Mouse (Mus musculus): Measurements from ENCODE around the gene Abhd12b.

Gene Abhd12b

DNA sequence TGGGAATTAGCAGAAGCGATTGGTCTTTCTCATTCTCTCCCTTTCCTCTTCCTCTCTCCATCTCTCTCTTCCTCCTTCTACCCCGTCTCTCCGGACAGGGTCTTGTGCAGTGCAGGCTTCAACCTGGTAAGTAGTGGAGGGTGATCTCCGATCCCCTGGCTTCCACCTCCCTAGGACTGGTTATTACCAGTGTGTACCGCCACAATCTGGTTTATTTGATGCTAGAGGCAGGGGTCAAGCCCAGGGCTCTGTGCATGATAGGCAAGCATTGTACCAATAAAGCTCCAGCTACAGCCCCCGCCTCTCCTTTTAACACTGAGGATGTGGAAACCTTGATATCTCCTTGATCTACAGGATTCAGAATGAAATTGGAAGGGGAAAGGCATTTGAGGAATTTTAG is 59.7 kb downstream of the Abhd12b start:
- no peak for DNase-seq

- DNase-seq = no peak
These were observed 60.3 kb downstream of the Abhd12b start for GRCm38 (mm10) chr12:70214281-70214680.

DNA sequence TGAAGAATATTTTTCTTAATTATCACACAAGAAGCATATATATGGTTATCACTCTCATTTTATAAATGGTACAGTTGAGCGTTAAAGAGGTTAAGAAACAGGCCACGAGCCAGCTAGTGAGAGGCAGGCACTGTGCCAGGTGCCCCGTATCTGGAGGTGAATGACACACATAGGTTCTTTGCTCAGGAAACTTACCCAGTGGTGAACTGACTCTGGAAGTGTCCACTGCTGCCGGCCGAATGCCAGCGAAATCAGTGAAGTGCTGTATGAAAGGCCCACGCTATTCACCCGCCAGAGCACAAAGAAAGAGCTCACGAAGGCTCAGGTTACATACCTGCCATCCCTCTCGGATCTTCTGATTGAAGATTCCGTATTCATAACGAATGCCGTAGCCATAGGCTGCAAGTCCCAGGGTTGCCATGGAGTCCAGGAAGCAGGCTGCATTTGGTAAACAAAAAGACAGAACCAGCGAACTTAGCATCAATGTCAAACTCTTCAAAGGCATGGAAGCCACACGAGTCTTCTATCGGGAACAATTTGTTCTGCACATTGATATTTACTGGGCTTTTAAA is 62.4 kb downstream of the Abhd12b start:
- peak in 1 of 2 experiments; percentile 42 for DNase-seq

DNA sequence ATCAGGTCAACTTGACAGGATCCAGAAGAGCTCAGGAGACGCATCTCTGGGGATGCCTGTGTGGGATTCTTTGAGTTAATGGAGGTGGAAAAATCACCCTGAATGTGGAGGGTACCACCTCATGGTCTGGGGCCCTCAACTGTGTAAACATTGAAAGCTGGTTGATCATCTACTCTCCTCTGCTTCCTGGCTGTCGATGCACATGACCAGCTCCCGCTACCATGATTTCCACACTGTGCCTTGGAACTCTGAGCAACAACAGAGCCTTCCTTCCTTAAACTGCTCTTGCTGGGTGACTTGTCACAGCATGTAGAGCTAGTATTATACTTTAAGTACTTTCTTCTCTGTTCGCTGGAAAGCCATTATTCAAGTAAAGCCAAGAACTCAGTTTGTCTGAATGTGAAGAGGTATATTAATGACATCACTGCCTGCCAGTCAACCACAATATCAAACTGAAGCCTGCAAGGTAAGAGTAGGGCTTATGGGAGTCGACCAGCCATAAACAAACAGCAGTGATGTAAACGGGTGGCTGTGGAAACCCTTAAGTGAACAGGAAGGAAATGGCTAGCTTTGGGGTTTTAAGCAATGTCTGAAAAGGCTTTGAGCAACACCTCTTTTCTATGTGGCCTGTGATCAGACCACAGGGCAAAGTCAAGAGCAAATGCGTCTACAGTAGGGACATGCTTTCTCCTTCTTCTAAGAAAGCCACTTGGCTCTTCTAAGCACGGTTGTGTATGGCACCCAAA is 65.0 kb downstream of the Abhd12b start:
- DNase-seq = peak; percentile 28 to 33

- DNase-seq = no peak
These were observed 67.5 kb downstream of the Abhd12b start for GRCm38 (mm10) chr12:70221425-70221824.

DNA sequence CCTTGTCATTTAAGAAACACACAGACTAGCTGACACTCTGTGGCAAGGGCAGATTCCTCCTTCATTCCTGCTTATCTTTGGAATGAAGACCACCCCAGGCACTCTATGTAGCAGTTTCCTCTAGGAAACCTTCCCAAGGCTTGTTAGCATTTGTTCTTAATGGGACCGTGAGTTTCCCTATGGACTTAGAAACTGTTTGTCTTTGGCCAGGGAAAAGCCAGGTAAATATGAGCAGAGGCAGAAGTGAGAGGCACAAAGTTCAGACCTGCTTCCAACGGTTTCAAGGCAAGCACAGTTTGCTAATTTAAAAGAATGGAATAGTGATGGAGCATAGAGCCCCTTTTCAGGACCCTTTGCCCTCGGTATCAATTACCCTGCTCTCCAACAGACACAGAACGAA is 69.4 kb downstream of the Abhd12b start:
- no peak for DNase-seq

DNA sequence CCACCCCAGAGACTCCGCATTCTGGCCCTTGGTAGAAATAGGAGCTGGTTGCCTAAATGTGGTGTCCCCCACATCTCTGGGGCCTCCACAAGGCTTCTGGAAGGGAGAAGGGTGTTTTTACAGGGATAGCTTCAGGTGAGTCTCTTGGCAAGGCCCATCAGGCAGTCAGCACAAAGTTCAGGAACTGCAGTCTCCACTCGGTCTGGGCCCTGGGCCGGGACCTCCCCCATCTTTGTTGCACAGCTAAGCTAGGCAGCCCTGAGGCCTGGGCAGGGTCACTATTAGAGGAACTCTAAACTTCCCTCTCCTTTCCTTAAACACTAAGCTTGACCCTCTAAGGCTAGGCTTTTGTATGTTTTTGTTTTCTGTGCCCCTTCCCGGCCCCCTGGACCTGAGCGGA is 72.7 kb downstream of the Abhd12b start:
- DNase-seq = peak; percentile 36 to 37

DNA sequence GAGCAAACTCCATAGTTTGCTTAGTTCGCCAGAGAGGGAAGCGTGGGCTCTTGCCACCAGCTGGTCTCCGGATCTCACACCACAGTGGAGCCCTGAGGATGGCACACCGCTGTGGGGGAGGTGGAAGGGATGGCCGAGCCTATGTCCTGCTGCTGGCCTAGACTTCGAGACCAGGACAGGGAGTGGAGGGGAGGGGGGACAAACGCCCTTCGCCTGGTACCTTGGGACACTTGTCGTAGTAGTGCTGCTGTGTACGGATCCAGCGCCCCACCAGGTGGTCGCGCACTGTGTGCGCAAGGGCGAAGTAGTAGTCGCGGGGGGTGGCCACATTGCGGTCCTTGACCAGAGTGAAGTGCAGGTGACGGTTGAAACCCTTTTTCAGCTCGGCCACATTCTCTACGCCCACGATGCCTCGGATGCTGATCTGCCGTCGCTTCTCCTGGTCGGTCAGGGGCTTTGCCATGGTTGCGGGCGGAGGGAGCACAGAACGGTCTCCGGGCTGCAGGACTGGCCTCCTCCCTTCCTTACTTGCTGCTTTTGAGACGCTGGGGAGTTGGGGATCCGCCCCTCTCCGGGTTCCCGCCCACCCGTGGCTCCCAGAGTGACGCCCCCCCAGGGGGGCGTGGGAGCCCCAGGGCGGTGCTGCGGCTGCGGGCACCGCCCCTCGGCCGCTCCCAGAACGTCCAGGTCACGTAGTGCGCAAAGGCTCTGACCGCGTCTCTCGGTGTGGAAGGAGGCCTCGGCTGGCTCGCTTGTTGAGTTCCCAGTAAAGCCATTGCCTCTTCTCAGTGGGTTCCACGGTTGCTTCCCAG is 73.4 kb downstream of the Abhd12b start:
- peak; percentile 92 to 95 for DNase-seq

DNA sequence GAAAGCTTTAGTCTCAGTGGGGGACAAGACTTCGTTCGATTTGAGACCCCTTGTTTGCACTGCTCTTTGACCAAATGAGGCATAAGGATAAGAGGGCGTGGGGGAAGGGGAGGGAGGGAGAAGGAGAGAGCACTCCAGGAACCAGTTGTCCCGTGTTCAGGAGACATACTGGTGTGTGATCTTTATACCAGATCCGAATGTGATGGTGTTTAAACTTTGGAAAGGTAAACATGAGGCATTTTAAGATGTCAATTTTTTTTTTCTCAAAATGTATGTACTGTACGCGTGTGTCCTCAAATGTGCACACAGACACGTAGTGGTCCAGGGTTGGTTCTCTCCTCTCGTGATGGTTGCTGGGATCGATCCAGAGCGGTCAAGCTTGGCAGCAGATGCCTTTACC is 74.2 kb downstream of the Abhd12b start:
- no peak for DNase-seq

DNA sequence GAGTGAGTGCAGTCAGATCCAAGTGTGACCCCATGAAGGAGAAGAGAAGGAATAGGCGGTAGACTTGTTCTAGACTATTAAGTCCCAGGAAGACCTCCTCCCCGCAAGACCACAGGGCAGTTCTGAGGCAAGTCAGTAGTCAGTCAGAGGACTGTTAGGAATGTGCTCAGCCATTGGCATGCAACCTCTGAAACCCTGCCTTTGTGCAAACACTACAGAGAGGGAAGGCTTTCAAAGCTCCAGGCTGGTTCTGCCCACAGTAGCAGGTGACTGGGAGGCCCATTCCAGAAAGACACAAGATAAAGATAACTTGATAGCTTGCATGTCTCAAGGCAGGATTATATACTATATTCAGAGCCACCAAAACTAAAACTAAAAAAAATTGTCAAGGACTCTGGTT is 77.4 kb downstream of the Abhd12b start, which contains the start of gene Pygl:
Gene Pygl (minus strand): TSS at position 195 of the 400 bp plus-strand sequence.
- DNase-seq = peak in 1 of 2 experiments; percentile 37

DNA sequence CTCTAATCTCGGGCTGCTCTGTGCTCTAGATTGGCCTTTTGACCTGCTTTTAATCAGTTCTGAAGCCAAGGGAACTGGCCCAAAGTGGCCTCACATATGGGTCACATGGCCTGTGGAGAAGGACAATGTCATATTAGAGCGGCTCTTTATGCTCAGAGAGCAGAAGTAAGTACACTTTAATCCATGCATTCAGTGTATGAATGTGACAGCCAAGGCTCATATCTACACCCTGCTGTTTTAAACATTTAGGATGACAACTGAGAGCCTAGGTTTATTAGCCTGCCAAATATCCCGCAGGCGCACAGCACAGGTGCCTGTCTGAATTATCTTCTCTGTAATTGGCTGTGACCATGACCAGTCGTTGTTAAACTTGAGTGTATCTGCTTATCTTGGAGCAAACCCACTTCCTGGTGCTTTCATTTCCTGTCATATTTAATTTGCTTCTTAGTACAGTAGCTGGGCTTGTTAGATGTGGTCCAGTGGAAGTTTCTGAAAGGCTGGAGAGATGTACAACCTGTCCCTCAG is 78.1 kb downstream of the Abhd12b start:
- no peak for DNase-seq
